Mouse (Mus musculus) embryonic facial prominence, embryonic 11.5 days (tissue): ENCODE data around the gene Gdf11. TPM values are rescaled to one million over a fixed set of nuclear protein-coding genes. Genes with fewer than 3 reads are reported as not detected.

Experiments
- ATAC-seq: fragments of 200-750 bp; cut with Nextera tagmentation; replicated peaks from 2 replicates; pipeline ENCODE4 v1.8.0; 2017; ENCODE audit warnings: low read depth; ENCODE audit not compliant: insufficient number of reproducible peaks, low FRiP score, low TSS enrichment
- DNase-seq: peaks from one replicate; pipeline ENCODE4 v3.0.0-alpha.2; 2015; ENCODE audit warnings: low spot score
- H3K27ac ChIP-seq: fragments of 300-500 bp; sonication (generic); replicated peaks from 2 replicates; pipeline ENCODE4 v1.5.1; 2014; ENCODE audit warnings: mild to moderate bottlenecking, low read depth, low read length, control low read depth
- H3K27me3 ChIP-seq: fragments of 300-500 bp; sonication (generic); 2 replicates; pipeline ENCODE4 v1.6.1; 2014; ENCODE audit warnings: mild to moderate bottlenecking, low read length, moderate library complexity, mixed read lengths; ENCODE audit not compliant: control insufficient read depth, insufficient read depth
- H3K36me3 ChIP-seq: fragments of 300-500 bp; sonication (generic); replicated peaks from 2 replicates; pipeline ENCODE4 v1.6.1; 2014; ENCODE audit warnings: low read depth, mild to moderate bottlenecking, low read length, moderate library complexity, mixed read lengths; ENCODE audit not compliant: control insufficient read depth, insufficient read depth
- H3K4me1 ChIP-seq: fragments of 300-500 bp; sonication (generic); 2 replicates; pipeline ENCODE4 v1.6.1; 2014; ENCODE audit warnings: low read length, mixed read lengths; ENCODE audit not compliant: control insufficient read depth, insufficient read depth
- H3K4me2 ChIP-seq: fragments of 300-500 bp; sonication (generic); 2 replicates; pipeline ENCODE4 v1.6.1; 2014; ENCODE audit warnings: low read depth, mild to moderate bottlenecking, control low read depth, low read length, moderate library complexity
- H3K4me3 ChIP-seq: fragments of 300-500 bp; sonication (generic); 2 replicates; pipeline ENCODE4 v1.5.1; 2014; ENCODE audit warnings: low read depth, low read length, control low read depth
- H3K9ac ChIP-seq: fragments of 300-500 bp; sonication (generic); replicated peaks from 2 replicates; pipeline ENCODE4 v1.6.1; 2014; ENCODE audit warnings: mild to moderate bottlenecking, control low read depth, low read length
- H3K9me3 ChIP-seq: fragments of 300-500 bp; sonication (generic); replicated peaks from 2 replicates; pipeline ENCODE4 v1.6.1; 2016; ENCODE audit warnings: mild to moderate bottlenecking, low read length, inconsistent platforms, mixed read lengths; ENCODE audit not compliant: control insufficient read depth
- WGBS: fragments of 180-500 bp; shearing (Covaris S2); extraction: QIAGEN DNeasy Blood & Tissue Kit; methylation state at CpG from one replicate; pipeline ENCODE4 v1.1.7; 2014; 5-methylcytosine and 5-hydroxymethylcytosine counted together
- polyA plus RNA-seq: library from polyadenylated mRNA; unstranded; fragments of >200 nt; fragmentation: Nextera tagmentation; extraction: Ambion mirVana; gene quantifications from 2 replicates; pipeline ENCODE4 v1.2.1, GENCODE M21; 2014

Gdf11 gene
- 10.5 and 10.9 TPM in 2 replicates for polyA plus RNA-seq

- H3K9me3 ChIP-seq, result no peaks in the 10 kb centered on the region
- no peaks in the 10 kb centered on the region for H3K4me1 ChIP-seq
- ATAC-seq, result peak; percentile 75
- peaks cover 3% of the 10 kb centered on the region for H3K36me3 ChIP-seq
- H3K27me3 ChIP-seq, result peaks cover 3% of the 10 kb centered on the region; the same call in 1 of the 2 replicates
- peak; percentile 92 for DNase-seq
- under 1% methylated on average over 42 of the region's 89 CpGs for WGBS
- H3K4me2 ChIP-seq, result peak within 1 kb of the TSS; percentile 72
- H3K27ac ChIP-seq, result peak within 1 kb of the TSS; percentile 90
- peak within 1 kb of the TSS; percentile 82 for H3K9ac ChIP-seq
- H3K4me3 ChIP-seq, result peak within 1 kb of the TSS; percentile 71
Observed at GRCm38 (mm10) chr10:128891296-128892094, at the start of gene Gdf11. TSS of gene Gdf11 (minus strand) at chr10:128891718.

DNA sequence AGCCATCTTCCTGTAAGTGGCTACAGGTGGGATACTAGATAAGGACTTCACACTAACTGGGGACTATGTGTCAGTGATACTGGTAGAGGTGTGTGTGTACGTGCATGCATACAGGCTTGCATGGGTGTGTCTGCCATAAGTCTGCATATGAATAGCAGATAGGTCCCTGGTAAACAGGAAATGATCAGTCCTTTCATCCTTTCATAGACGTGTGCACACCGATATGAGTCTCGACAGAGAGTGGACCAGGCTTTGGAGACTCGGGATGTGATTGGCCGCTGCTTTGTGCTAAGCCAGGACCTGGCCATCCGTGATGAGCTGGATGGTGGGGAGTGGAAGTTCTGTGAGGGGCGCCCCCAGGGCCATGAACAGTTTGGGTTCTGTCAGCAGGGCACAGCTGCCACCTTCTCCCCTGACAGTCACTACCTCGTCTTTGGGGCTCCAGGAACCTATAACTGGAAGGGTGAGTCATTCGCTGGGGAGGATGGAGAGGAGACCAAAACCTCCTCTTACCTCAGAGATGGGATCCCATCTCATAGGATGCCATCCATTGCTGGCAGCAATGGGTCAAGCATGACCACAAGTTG is 49.0 kb upstream of the Gdf11 start:
- Histone ChIP-seq H3K9me3 (no peaks in the 10 kb centered on the region), H3K4me3 (no peak overlapping the region), H3K27ac (no peak overlapping the region), H3K9ac (no peak overlapping the region), H3K27me3 (peaks cover 7% of the 10 kb centered on the region), H3K36me3 (no peaks in the 10 kb centered on the region), H3K4me1 (no peaks in the 10 kb centered on the region), H3K4me2 (no peak overlapping the region)
- ATAC-seq (no peak), DNase-seq (no peak)
- WGBS, result 83% methylated on average over 10 of the region's 10 CpGs

DNA sequence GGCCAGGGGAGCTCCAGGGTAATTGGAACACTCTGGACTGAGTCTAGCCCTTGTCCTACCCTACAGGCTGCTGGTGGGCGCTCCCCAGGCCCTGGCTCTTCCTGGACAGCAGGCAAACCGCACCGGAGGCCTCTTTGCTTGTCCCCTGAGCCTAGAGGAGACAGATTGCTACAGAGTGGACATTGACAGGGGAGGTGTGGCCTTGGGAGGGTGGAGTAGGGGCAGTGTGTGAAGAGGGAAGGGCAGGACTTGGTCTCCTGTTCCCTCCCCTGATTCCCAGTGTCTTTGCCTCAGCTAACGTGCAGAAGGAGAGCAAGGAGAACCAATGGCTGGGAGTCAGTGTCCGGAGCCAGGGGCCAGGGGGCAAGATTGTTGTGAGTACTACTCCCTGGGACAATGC is 47.5 kb upstream of the Gdf11 start:
- no peaks in the 10 kb centered on the region; the same call in 1 of the 2 replicates for H3K4me1 ChIP-seq
- H3K9ac ChIP-seq, result no peak overlapping the region
- no peak overlapping the region for H3K4me3 ChIP-seq
- H3K27me3 ChIP-seq, result peaks cover 17% of the 10 kb centered on the region
- ATAC-seq, result no peak
- no peaks in the 10 kb centered on the region for H3K36me3 ChIP-seq
- no peak for DNase-seq
- 54% methylated on average over 5 of the region's 5 CpGs for WGBS
- H3K9me3 ChIP-seq, result no peaks in the 10 kb centered on the region
- no peak overlapping the region for H3K4me2 ChIP-seq
- no peak overlapping the region for H3K27ac ChIP-seq

GRCm38 (mm10) chr10:128938457-128938856 is 46.9 kb upstream of the Gdf11 start:
- H3K36me3 ChIP-seq, result no peaks in the 10 kb centered on the region
- DNase-seq (no peak), ATAC-seq (no peak)
- H3K4me1 ChIP-seq, result no peaks in the 10 kb centered on the region; the same call in 1 of the 2 replicates
- peaks cover 23% of the 10 kb centered on the region for H3K27me3 ChIP-seq
- no peak overlapping the region for H3K4me2 ChIP-seq
- no peak overlapping the region for H3K9ac ChIP-seq
- H3K4me3 ChIP-seq, result no peak overlapping the region
- no peaks in the 10 kb centered on the region for H3K9me3 ChIP-seq
- WGBS, result 81% methylated on average over 9 of the region's 9 CpGs
- no peak overlapping the region for H3K27ac ChIP-seq

DNA sequence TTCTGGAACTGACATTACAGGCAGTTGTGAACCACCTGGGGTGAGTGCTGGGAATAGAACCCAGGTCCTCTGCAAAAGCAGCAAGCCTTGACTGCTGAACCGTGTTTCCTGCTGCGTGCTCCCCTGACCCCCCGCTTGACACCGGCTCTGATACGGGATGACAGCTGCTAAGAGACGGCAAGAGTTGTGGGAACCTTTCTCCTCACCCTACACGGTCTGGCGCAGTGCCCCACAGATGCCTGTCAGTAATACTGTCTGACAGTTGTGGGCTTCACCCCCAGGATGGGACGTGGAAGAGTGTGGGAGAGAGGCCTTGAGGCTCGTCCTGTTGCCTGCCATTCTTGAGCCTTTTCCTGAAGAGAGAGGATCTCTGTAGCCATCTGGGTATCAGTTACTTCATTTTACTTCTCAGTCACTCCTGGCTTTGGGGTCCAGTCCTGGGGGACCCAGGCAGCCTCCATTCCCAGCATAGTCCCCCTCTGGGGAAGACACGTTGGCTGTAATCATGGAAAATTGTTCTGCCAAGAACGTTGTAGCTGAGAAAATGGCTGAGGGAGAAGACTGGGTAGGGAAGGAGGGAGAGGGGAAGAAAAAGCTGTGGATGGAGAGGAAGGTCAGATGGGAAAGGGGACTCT is 46.4 kb upstream of the Gdf11 start:
- Histone ChIP-seq H3K9me3 (no peaks in the 10 kb centered on the region), H3K4me1 (no peaks in the 10 kb centered on the region; the same call in 1 of the 2 replicates), H3K27me3 (peaks cover 25% of the 10 kb centered on the region), H3K4me2 (no peak overlapping the region), H3K4me3 (no peak overlapping the region), H3K27ac (no peak overlapping the region), H3K9ac (no peak overlapping the region), H3K36me3 (no peaks in the 10 kb centered on the region)
- ATAC-seq (no peak), DNase-seq (no peak)
- 61% methylated on average over 12 of the region's 12 CpGs for WGBS

DNA sequence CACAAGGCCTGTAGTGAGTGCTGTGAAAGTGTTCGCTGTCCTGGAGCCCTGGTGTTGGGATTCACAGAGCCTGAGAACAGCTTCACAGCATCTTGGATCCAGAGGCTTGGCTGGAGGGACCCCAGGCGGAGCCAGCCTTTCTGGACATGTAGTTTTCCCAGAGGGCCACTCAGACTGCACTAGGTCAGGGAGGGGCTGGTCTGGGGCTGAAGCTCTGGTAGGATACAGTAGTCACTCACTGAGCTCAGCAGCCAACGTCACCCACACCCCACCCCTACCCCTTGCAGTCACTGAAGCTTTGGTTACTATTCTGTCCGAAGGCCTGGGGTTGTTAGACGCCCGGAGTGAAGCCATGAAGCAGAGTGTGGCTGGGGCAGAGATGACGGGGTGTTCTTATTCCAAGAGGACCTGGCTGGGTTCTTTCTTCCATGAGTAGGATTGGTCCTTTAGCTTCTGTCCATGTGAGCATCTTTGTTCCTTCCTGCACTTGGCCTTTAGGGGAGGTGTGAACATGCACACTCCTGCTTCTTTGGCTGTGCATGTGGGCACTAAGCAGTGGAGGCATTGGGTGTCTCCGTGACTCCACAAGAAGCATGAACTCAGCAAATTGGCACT is 44.4 kb upstream of the Gdf11 start:
- Histone ChIP-seq H3K27ac (no peak overlapping the region), H3K27me3 (peaks cover 28% of the 10 kb centered on the region), H3K9me3 (no peaks in the 10 kb centered on the region), H3K9ac (no peak overlapping the region), H3K4me1 (no peaks in the 10 kb centered on the region; the same call in 1 of the 2 replicates), H3K4me3 (no peak overlapping the region), H3K36me3 (no peaks in the 10 kb centered on the region), H3K4me2 (no peak overlapping the region)
- ATAC-seq (no peak), DNase-seq (no peak)
- WGBS, result 66% methylated on average over 8 of the region's 8 CpGs

GRCm38 (mm10) chr10:128934997-128935787 is 43.7 kb upstream of the Gdf11 start:
- no peak for DNase-seq
- H3K9ac ChIP-seq, result no peak overlapping the region
- no peak for ATAC-seq
- no peaks in the 10 kb centered on the region for H3K9me3 ChIP-seq
- no peak overlapping the region for H3K4me2 ChIP-seq
- H3K4me1 ChIP-seq, result no peaks in the 10 kb centered on the region; the same call in 1 of the 2 replicates
- peaks cover 28% of the 10 kb centered on the region for H3K27me3 ChIP-seq
- no peak overlapping the region for H3K27ac ChIP-seq
- 60% methylated on average over 7 of the region's 7 CpGs for WGBS
- H3K36me3 ChIP-seq, result no peaks in the 10 kb centered on the region
- H3K4me3 ChIP-seq, result no peak overlapping the region
